Comparison of ENCODE assay signal across 12 mouse cellular contexts in genomic region chr16:8817872-8818271, GRCm38 (mm10).
"Had no signal": no experiment of that assay in that cellular context is flagged by ENCODE, and none has a peak within 500 bp of the region (broad histone marks: within the 10 kb centered on the region; RNA-seq: fewer than 3 reads in every experiment).

No protein-coding gene starts in this region.

- H3K4me2 ChIP-seq: liver, embryonic 13.5 days; midbrain, embryonic 11.5 days had no signal

- H3K36me3 ChIP-seq: liver, embryonic 13.5 days had no signal

- H3K9ac ChIP-seq: liver, embryonic 13.5 days had no signal

- DNase-seq: kidney, postnatal 25 days; layer of hippocampus, adult 9-11 months; liver, embryonic 13.5 days; lung, adult 2 months; lung, postnatal 14 days; lung, postnatal 4 days; midbrain, embryonic 14.5 days; thymus, adult 18-20 months; thymus, postnatal 36 days had no signal

- H3K27ac ChIP-seq: kidney, postnatal 0 days; layer of hippocampus, adult 2 months; liver, embryonic 13.5 days had no signal

- H3K4me3 ChIP-seq: layer of hippocampus, adult 2 months; liver, embryonic 13.5 days had no signal

- H3K9me3 ChIP-seq: liver, embryonic 13.5 days had no signal
